Mouse (Mus musculus) ES-Bruce4 (cell line): ENCODE results near the gene Rassf2.

Experiments used
- CTCF ChIP-seq: IDR thresholded peaks from one replicate; pipeline ENCODE4 v1.8.1; 2011; ENCODE audit warnings: low read depth, low read length
- EP300 ChIP-seq: IDR thresholded peaks from 2 replicates; pipeline ENCODE4 v1.6.1; 2011; ENCODE audit warnings: low read depth, low read length; ENCODE audit not compliant: insufficient read depth
- POLR2A ChIP-seq: IDR thresholded peaks from one replicate; pipeline ENCODE4 v1.8.1; 2011; ENCODE audit warnings: low read length; ENCODE audit not compliant: insufficient read depth

- TF ChIP-seq CTCF: no peak
- TF ChIP-seq POLR2A: no peak
- TF ChIP-seq EP300: no peak
These were observed 34.2 kb upstream of the Rassf2 start for GRCm38 (mm10) chr2:132064185-132064831.
